Mouse (Mus musculus) megakaryocyte, adult 5-6 weeks (primary cell): ENCODE measurements at regions not wholly inside any gene's neighbourhood (a gene's known extent, or its start where the extent isn't known, plus 50 kb on each side); places are given as distances from the start of the nearest gene placed in this dataset.

Experiments used
- ATAC-seq: 2 replicates; pipeline ENCODE4 v1.8.0; 2016; ENCODE audit warnings: mild to moderate bottlenecking, inconsistent platforms; ENCODE audit not compliant: poor library complexity, severe bottlenecking

- no peak for ATAC-seq
Observed at GRCm38 (mm10) chr17:84888525-84888924, 68.0 kb upstream of the Ppm1b start.

GRCm38 (mm10) chr17:84890871-84891599, 65.5 kb upstream of the Ppm1b start:
- no peak for ATAC-seq

GRCm38 (mm10) chr17:84893273-84894033, 63.1 kb upstream of the Ppm1b start:
- no peak for ATAC-seq

- ATAC-seq: no peak
Observed at GRCm38 (mm10) chr17:84895526-84895925, 61.0 kb upstream of the Ppm1b start.

- no peak for ATAC-seq
Observed at GRCm38 (mm10) chr17:84896572-84896971, 60.0 kb upstream of the Ppm1b start.

GRCm38 (mm10) chr17:84898407-84898806, 58.1 kb upstream of the Ppm1b start:
- no peak for ATAC-seq

- ATAC-seq: no peak
Observed at GRCm38 (mm10) chr17:84903625-84904337, 52.8 kb upstream of the Ppm1b start.
